Mouse (Mus musculus) cerebellum, adult 9-11 months (tissue): ENCODE results near the gene Car10.
A peak's percentile ranks its signal among the peaks of the same experiment; 100 is the strongest.

Experiments
- DNase-seq: peaks from one replicate; pipeline ENCODE4 v3.0.0; 2022

Car10 gene

GRCm38 (mm10) chr11:93401167-93401566, 303.3 kb downstream of the Car10 start:
- peak; percentile 82 for DNase-seq

GRCm38 (mm10) chr11:93407981-93408380, 310.2 kb downstream of the Car10 start:
- DNase-seq, result no peak

- DNase-seq, result peak; percentile 80
Measured at GRCm38 (mm10) chr11:93431482-93431881, 333.7 kb downstream of the Car10 start.

GRCm38 (mm10) chr11:93434997-93435915, 337.4 kb downstream of the Car10 start:
- peak; percentile 57 for DNase-seq

DNA sequence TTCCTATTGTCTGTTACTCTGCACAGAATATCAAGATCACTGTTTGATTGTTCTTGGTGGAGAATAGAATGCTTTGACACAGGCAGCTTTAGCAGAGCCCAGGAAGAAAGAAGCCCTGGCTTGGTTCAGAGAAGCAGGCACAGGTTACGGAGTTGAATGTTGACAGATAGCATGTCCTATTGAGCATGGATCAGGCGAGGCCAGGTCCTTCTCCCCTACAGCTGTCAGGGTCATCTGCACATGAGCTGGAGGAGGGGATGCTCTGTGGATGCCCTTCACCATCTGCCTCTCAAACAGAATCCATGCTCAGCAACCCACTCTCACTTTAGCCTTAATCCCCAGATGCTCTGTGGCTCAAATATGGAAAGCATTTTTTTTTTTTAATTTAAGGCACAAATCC, 339.1 kb downstream of the Car10 start:
- no peak for DNase-seq

DNA sequence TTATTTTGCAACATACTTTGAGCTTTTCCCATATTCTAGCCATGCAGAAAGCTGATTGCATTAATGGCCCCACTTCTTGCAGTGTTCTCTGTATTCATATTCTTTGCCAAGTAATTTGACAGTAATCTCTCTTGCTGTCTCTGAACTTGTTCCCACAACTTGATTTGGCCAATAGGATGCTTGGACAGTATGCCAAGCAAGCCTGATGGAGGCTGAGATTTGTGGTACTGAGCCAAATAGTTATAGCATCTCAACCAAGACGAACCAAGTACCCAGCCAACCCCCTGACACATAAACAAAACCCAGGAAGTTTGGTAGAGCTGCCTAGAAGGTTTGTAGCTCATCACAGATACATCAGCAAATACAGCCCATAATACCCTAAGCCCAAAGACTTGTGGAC, 342.6 kb downstream of the Car10 start:
- DNase-seq, result no peak

- peak; percentile 53 for DNase-seq
Measured at GRCm38 (mm10) chr11:93443777-93444176, 345.9 kb downstream of the Car10 start.

- DNase-seq, result peak; percentile 35
Measured at GRCm38 (mm10) chr11:93444741-93445140, 346.9 kb downstream of the Car10 start.

DNA sequence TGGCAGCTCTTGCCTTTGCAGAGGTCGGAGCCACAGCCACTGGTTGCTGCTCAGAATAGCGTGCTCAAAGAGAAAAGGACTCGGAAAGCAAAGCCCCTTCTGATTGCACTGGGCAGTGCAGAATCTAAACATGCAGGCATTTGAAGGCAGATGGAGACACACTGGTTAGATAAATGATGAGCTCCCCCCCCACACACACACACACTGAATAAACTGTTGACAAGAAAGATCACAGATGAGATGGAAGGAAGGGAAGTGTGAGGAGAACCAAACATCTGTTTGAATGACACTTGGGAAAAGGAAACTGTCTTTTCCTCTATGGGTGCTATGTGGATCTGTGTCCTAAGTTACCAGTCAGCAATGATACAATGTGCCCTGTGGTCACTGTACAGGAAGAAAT, 349.7 kb downstream of the Car10 start:
- DNase-seq, result no peak

DNA sequence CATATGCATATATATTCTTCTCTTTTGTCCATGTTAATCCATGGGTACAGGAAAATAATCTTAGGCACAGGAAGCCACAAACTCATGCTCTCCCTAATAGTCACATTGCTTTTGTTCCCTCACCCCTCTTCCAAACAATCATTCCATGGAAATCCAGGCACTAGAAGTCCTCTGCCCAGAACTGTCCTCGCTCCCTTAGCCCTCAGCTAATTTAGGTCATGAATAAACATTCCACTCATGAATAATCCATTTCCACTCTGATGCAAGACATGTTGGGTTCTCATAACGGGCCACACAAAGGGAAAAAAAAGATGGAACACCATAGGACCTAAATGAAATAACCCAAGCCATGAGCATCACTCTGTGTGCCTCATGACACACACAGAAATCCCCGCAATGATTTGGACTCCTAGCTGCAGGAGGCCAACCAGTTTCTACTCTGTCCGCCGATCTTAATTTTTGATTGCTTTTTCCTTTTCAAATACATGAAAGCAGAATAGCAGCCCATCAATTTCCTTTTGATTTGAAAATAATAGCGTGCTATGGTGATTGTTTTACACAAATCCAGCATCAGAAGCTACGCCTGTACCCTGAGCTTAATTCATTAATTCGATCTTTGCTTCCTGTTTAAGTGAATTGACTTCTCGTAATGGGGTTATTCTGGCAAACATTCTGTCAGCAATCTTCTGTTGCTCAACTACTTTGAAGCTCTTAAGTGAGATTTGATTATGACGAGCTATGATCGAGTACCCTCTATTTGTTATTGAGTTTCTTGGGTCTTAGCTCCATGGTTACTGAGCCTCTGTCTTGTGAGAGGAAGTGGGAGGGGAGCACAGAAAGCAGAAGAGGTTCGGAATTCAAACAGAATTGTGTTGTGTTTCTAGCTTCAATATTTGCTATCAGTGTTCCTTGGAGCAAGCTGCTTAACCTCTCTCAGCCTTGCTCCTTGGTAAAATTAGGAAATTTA, 350.7 kb downstream of the Car10 start:
- DNase-seq, result no peak

- DNase-seq, result no peak
Measured at GRCm38 (mm10) chr11:93450535-93450934, 352.7 kb downstream of the Car10 start.

- DNase-seq, result no peak
Measured at GRCm38 (mm10) chr11:93466221-93466620, 368.4 kb downstream of the Car10 start.

- no peak for DNase-seq
Measured at GRCm38 (mm10) chr11:93467711-93468110, 369.9 kb downstream of the Car10 start.

GRCm38 (mm10) chr11:93470771-93471170, 372.9 kb downstream of the Car10 start:
- no peak for DNase-seq

- DNase-seq, result peak; percentile 98
Measured at GRCm38 (mm10) chr11:93471573-93472179, 373.8 kb downstream of the Car10 start.

DNA sequence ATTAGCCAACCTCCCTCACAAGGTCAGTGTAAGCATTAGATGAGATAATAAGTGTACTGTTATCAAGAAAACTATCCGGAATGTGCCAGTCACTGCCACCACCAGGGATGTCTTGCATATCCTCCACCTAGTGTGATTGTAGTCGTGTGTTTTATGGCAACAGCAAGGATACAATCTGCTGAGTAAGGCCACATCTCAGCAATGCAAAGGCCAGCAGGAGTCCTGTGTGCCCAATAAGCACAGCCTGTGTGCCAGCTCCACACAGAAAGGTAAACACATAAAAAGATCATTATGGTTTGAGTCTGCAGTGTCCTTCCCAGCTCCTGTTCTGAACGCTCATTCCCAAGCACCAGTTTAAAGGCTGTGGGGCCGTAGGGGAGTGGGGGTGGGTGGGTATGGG, 386.8 kb downstream of the Car10 start:
- DNase-seq, result peak; percentile 46

GRCm38 (mm10) chr11:93487021-93487420, 389.2 kb downstream of the Car10 start:
- peak; percentile 83 for DNase-seq

DNA sequence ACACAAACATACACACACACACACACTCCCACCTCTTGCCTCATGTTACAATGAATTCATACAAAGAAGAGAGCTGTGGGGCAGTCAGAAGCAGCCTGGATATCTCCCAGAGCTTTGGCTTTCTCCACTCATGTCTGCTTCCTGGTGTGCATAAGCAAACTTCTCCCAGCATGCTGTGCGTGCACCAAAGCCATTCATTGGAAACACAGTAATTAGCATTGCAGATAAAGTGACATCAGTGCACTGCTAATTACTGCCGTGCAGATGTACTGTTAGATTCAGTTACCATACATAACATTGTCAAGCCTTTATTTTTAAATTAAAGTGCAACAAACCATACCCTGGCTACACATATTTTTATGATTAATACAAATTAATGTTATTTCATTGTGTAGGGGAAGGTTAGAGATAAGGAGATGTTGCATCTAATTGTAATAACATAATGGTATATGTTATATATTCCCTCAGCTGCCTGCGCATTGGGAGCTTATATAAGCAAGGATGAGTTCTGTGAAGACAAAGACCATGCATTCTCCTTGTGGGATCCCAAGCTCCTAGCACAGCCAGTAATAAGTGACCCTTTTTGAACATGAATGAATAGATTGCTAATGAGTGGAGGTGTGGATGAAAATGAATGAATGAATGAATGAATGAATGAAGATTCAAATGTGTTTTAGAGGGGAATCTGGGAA, 390.2 kb downstream of the Car10 start:
- no peak for DNase-seq

DNA sequence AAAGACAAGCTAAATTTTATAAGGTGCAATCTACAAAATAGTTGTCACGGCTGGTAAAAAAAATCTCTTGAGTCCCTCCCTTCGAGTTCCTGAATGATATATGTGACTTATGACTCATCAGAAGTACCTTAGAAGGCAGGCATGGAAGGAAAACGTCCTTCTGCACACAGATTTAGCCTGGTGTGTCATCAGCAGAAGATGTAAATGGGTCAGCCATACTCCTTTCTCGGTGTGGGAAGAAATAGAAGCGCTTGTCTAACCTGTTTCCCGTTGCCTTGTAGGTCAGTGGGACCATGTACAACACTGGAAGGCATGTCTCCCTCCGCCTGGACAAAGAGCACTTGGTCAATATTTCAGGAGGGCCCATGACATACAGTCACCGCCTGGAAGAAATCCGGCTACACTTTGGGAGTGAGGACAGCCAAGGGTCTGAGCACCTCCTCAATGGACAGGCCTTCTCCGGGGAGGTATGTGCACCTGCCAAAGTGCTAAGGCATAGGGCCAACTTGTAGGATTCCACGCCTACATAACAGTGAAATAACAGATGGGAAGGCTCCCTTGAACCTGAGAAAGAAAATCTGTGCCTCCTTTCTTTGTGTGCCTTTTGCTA, 392.5 kb downstream of the Car10 start:
- DNase-seq, result peak; percentile 96

DNA sequence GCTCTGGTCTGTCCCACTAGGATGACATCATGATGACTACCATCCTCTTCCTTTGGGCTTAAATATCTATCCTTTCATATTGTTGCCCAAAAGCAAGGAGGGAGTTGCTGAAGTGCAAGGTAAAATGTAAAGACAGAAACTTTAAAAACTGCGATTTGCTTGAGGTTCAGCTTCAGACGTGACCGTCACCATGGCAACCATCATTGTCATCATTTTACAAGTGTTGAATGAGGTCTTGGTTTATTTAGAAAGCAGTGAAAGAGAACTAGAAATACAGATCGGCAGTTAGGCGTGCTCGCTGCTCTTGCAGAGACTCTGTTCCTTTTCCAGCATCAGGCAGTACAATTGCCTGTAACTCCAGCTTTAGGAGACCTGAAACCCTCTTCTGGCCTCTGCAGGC, 400.1 kb downstream of the Car10 start:
- DNase-seq, result no peak

DNA sequence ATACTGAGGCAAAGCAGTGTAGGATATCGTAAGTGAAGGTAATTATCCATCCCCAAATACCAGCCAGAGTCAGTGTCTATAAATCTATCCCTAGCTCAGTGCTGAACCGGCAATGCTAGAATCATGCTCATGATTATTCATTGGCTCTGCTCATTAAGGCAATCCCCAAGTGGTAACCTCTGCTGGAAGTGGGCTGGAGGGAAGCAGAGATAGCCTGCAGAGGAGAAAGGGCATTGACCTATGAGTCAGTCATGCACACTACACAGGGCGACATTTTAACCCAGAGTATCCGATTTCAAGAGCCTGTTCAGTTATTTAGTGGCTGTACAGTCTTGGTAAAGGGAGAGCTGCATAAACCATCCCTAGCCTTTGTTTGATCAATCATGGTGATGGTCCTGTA, 402.6 kb downstream of the Car10 start:
- DNase-seq, result no peak

GRCm38 (mm10) chr11:93501671-93502070, 403.8 kb downstream of the Car10 start:
- DNase-seq, result peak; percentile 68
